Mouse (Mus musculus): ENCODE measurements around the gene Ube2e2. TPM values are rescaled to one million over a fixed set of nuclear protein-coding genes. Genes with fewer than 3 reads are reported as not detected.

Gene Ube2e2
- total and polyA plus RNA-seq, 3 experiments, result not detected

DNA sequence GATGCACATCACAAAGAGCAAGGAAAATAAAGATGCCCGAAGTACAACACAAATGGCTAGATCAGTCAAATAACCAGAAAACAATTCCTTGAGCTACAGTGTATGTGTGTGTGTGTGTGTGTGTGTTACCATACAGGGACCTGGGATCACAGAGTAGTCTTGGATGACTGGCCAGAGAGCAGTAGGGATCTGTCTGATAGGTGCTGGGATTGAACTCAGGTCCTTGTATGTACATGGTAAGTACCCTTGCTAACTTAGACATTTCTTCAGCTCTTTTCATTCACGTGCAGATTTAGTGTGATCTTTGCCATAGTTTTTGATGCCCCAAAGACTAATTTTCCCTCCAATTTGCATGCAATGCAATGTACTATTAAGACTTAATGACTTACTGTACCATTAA lies 117.9 kb downstream of the Ube2e2 start:
- DNase-seq (ENCODE audit: low read depth, low spot score), result no peak
- no peak overlapping the region for H3K27ac ChIP-seq (ENCODE audit: control insufficient read depth, low read depth, low read length)

DNA sequence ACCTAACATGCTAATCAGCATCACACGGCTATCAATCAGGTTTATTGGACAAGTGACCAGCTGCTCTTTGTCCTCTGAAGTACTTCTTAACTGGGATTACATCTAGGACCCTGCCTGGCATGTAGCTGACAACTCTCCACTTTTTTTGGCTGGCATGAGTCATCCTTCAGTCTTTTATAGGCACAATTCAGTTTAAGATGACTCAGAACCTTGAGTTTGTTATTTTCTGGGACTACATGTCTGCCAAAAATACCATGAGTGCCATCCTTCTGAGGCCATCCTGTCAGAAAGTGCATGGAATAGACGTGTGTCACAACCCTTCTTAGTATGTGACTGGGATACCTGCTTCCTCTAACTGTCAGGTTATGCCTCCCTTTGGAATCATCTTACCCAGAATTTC lies 120.3 kb downstream of the Ube2e2 start:
- no peaks in the 10 kb centered on the region for H3K9me3 ChIP-seq (replicated peaks; ENCODE audit: insufficient read depth, low read length)
- H3K4me3 ChIP-seq (ENCODE audit: control insufficient read depth in 1 of 2, insufficient read depth in 1 of 2, low read depth in 2 of 2, low read length in 2 of 2), result no peak overlapping the region
- DNase-seq (ENCODE audit: low read depth, low spot score), result no peak
- no peak overlapping the region for H3K9ac ChIP-seq (ENCODE audit: control insufficient read depth, low read depth, low read length, poor library complexity, severe bottlenecking)
- H3K27me3 ChIP-seq (ENCODE audit: control insufficient read depth in 1 of 2, insufficient read depth in 2 of 2, low read length in 2 of 2), result no peaks in the 10 kb centered on the region
- H3K79me2 ChIP-seq (ENCODE audit: control insufficient read depth, insufficient read depth, low read length, poor library complexity), result no peaks in the 10 kb centered on the region
- no peaks in the 10 kb centered on the region for H3K36me3 ChIP-seq (ENCODE audit: control insufficient read depth in 1 of 2, insufficient read depth in 2 of 2, low read length in 2 of 2)
- no peak overlapping the region for H3K27ac ChIP-seq (ENCODE audit: control insufficient read depth, low read depth, low read length)
- no peak for TF ChIP-seq USF1 (IDR thresholded peaks at IDR 0.05; ENCODE audit: low read depth, low read length)
- no peak for TF ChIP-seq MYB (IDR thresholded peaks at IDR 0.05; ENCODE audit: low read depth, low read length)
- no peak for TF ChIP-seq RCOR1 (IDR thresholded peaks at IDR 0.05; ENCODE audit: low read depth, low read length)
- no peak for TF ChIP-seq UBTF (IDR thresholded peaks at IDR 0.05; ENCODE audit: borderline replicate concordance, insufficient read depth, low read depth, low read length)
- no peak for TF ChIP-seq HCFC1 (IDR thresholded peaks at IDR 0.05; ENCODE audit: low read depth, low read length)
- no peak for TF ChIP-seq POLR2AphosphoS2 (IDR thresholded peaks at IDR 0.05; ENCODE audit: low read length)
- no peak for TF ChIP-seq USF2 (IDR thresholded peaks at IDR 0.05; ENCODE audit: borderline replicate concordance in 1 of 2, insufficient read depth in 1 of 2, low read depth in 1 of 2, low read length in 2 of 2)
- TF ChIP-seq GABPA (IDR thresholded peaks at IDR 0.05; ENCODE audit: low read depth, low read length), result no peak
- TF ChIP-seq E2F4 (IDR thresholded peaks at IDR 0.05; ENCODE audit: borderline replicate concordance, low read depth, low read length), result no peak
- no peak for TF ChIP-seq ZNF384 (IDR thresholded peaks at IDR 0.05; ENCODE audit: low read depth, low read length)
- TF ChIP-seq POLR2A (IDR thresholded peaks at IDR 0.05; ENCODE audit: control insufficient read depth in 1 of 2, insufficient read depth in 1 of 2, low read depth in 1 of 2, low read length in 2 of 2, poor library complexity in 1 of 2), result no peak
- no peak for TF ChIP-seq JUND (IDR thresholded peaks at IDR 0.05; ENCODE audit: low read depth, low read length)
- no peak for TF ChIP-seq ZC3H11A (IDR thresholded peaks at IDR 0.05; ENCODE audit: low read depth, low read length)
- no peak for TF ChIP-seq GATA1 (IDR thresholded peaks at IDR 0.05; ENCODE audit: low read depth, low read length)
- TF ChIP-seq MAFK (IDR thresholded peaks at IDR 0.05; ENCODE audit: borderline replicate concordance, low read depth, low read length), result no peak
- no peak for TF ChIP-seq EP300 (IDR thresholded peaks at IDR 0.05; ENCODE audit: low read depth in 1 of 2, low read length in 2 of 2)
- TF ChIP-seq TCF12 (IDR thresholded peaks at IDR 0.05; ENCODE audit: low read depth, low read length), result no peak
- no peak for TF ChIP-seq MXI1 (IDR thresholded peaks at IDR 0.05; ENCODE audit: low read depth, low read length)
- TF ChIP-seq ETS1 (IDR thresholded peaks at IDR 0.05; ENCODE audit: low read depth, low read length), result no peak
- no peaks in the 10 kb centered on the region for H3K4me1 ChIP-seq (ENCODE audit: control insufficient read depth in 1 of 2, insufficient read depth in 2 of 2, low read length in 2 of 2)

More for the DNA sequence above, 117.9 kb downstream of the Ube2e2 start:
- Histone ChIP-seq H3K27me3 (ENCODE audit: control insufficient read depth in 1 of 2, insufficient read depth in 2 of 2, low read length in 2 of 2) (no peaks in the 10 kb centered on the region), H3K4me3 (ENCODE audit: control insufficient read depth in 1 of 2, insufficient read depth in 1 of 2, low read depth in 2 of 2, low read length in 2 of 2) (no peak overlapping the region), H3K9ac (ENCODE audit: control insufficient read depth, low read depth, low read length, poor library complexity, severe bottlenecking) (no peak overlapping the region), H3K9me3 (replicated peaks; ENCODE audit: insufficient read depth, low read length) (no peaks in the 10 kb centered on the region), H3K79me2 (ENCODE audit: control insufficient read depth, insufficient read depth, low read length, poor library complexity) (no peaks in the 10 kb centered on the region), H3K4me1 (ENCODE audit: control insufficient read depth in 1 of 2, insufficient read depth in 2 of 2, low read length in 2 of 2) (no peaks in the 10 kb centered on the region), H3K36me3 (ENCODE audit: control insufficient read depth in 1 of 2, insufficient read depth in 2 of 2, low read length in 2 of 2) (no peaks in the 10 kb centered on the region)
- no peak for TF ChIP-seq GABPA (IDR thresholded peaks at IDR 0.05; ENCODE audit: low read depth, low read length)
- TF ChIP-seq E2F4 (IDR thresholded peaks at IDR 0.05; ENCODE audit: borderline replicate concordance, low read depth, low read length), result no peak
- TF ChIP-seq MXI1 (IDR thresholded peaks at IDR 0.05; ENCODE audit: low read depth, low read length), result no peak
- TF ChIP-seq MYC (IDR thresholded peaks at IDR 0.05; ENCODE audit: low read depth, low read length), result no peak
- TF ChIP-seq ZC3H11A (IDR thresholded peaks at IDR 0.05; ENCODE audit: low read depth, low read length), result no peak
- no peak for TF ChIP-seq USF1 (IDR thresholded peaks at IDR 0.05; ENCODE audit: low read depth, low read length)
- TF ChIP-seq MEF2A (IDR thresholded peaks at IDR 0.05; ENCODE audit: extremely low read depth, insufficient replicate concordance, low read depth, low read length, poor library complexity, severe bottlenecking), result no peak

All from MEL (cell line).